Mouse (Mus musculus) megakaryocyte, embryonic 14.5 days (primary cell): ENCODE data around the gene Taf15. TPM values are rescaled to one million over a fixed set of nuclear protein-coding genes. Genes with fewer than 3 reads are reported as not detected.

ENCODE experiments used
- H3K27me3 ChIP-seq: replicated peaks from 2 replicates; pipeline ENCODE3; 2012; ENCODE audit warnings: inconsistent platforms
- H3K36me3 ChIP-seq: replicated peaks from 2 replicates; pipeline ENCODE3; 2012; ENCODE audit warnings: low read length, inconsistent platforms, mixed read lengths
- H3K4me1 ChIP-seq: 2 replicates; pipeline ENCODE4 v1.6.1; 2012; ENCODE audit warnings: inconsistent platforms
- H3K4me3 ChIP-seq: replicated peaks from 2 replicates; pipeline ENCODE3; 2012; ENCODE audit warnings: moderate library complexity, mild to moderate bottlenecking, inconsistent platforms
- H3K9me3 ChIP-seq: 2 replicates; pipeline ENCODE4 v1.6.1; 2012; ENCODE audit warnings: inconsistent platforms
- FLI1 ChIP-seq: IDR thresholded peaks from 2 replicates; pipeline ENCODE4 v1.6.1; 2012; ENCODE audit warnings: low read length, inconsistent platforms, mixed read lengths
- GATA1 ChIP-seq: IDR thresholded peaks from 3 replicates; pipeline ENCODE4 v1.6.1; 2012; ENCODE audit warnings: mixed read lengths, low read length, inconsistent platforms, borderline replicate concordance
- polyA plus RNA-seq: library from polyadenylated mRNA; stranded (reverse); fragments of >175 nt; gene quantifications from 2 replicates; pipeline ENCODE4 v1.2.3, GENCODE M21; 2012; ENCODE audit warnings: low replicate concordance; ENCODE audit not compliant: insufficient read depth

Taf15 gene
- polyA plus RNA-seq = 8.7 and 97.3 TPM in 2 replicates

GRCm38 (mm10) chr11:83472324-83473234, at the start of gene Taf15:
Gene Taf15 (plus strand): TSS chr11:83473086.
- H3K9me3 ChIP-seq = peaks cover 16% of the 10 kb centered on the region
- H3K4me1 ChIP-seq = peaks cover 27% of the 10 kb centered on the region
- peaks cover 11% of the 10 kb centered on the region for H3K36me3 ChIP-seq
- peak within 1 kb of the TSS; percentile 93 for H3K4me3 ChIP-seq
- peaks cover 13% of the 10 kb centered on the region for H3K27me3 ChIP-seq
- TF ChIP-seq GATA1 (no peak), FLI1 (no peak)

- Histone ChIP-seq H3K9me3 (no peaks in the 10 kb centered on the region), H3K27me3 (peaks cover 90% of the 10 kb centered on the region), H3K4me1 (peaks cover 19% of the 10 kb centered on the region), H3K36me3 (no peaks in the 10 kb centered on the region), H3K4me3 (no peak overlapping the region)
- TF ChIP-seq GATA1 (no peak), FLI1 (no peak)
Measured at GRCm38 (mm10) chr11:83424681-83425080, 48.2 kb upstream of the Taf15 start.

DNA sequence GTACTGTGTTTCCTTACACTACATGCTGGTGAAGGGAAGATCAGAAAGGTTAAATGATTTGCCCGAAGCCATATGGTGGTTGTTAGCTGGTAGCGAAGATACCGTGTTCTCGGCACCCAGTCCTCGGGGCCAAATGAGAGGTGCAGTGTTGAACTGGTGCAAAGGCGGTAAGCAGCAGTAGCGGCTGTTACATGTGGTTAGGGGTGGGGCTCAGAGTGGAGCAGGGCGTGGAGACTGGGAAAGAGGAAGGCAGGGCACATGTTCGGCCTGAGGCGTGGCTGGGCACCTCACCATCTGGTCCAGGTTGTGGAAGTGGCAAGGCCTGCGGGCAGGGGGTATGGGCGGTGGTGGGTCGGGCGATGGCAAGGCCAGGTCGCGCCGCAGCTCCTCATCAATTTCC, 45.9 kb upstream of the Taf15 start:
- TF ChIP-seq FLI1 (no peak), GATA1 (no peak)
- peak overlapping the region; percentile 88 for H3K4me3 ChIP-seq
- peaks cover 84% of the 10 kb centered on the region for H3K27me3 ChIP-seq
- no peaks in the 10 kb centered on the region for H3K36me3 ChIP-seq
- no peaks in the 10 kb centered on the region for H3K9me3 ChIP-seq
- peaks cover 19% of the 10 kb centered on the region for H3K4me1 ChIP-seq

DNA sequence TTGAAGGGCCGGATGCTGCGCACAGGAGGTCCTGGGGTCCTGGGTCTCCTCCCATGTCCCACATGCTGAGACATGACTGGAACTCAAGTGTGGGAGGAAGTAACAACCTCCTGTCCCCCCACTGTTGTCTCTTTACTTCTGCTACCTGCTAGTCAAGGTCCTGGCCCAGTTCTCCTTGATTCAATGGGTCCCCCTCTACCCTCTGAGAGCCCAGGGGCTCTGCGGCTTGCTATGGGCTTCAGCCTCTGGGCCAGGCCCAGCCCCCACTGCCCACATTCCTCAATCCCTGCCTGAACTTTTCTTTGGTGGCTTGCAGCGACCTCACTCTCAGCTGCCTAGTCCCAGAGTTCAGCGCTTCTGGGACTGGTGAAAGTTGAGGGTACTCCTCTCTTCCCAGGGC, 43.5 kb upstream of the Taf15 start, which contains the start of gene Gas2l2:
TSS of gene Gas2l2 (minus strand) at position 101 of the 400 bp plus-strand sequence.
- H3K36me3 ChIP-seq = no peaks in the 10 kb centered on the region
- H3K4me1 ChIP-seq = peaks cover 19% of the 10 kb centered on the region
- H3K9me3 ChIP-seq = no peaks in the 10 kb centered on the region
- no peak for TF ChIP-seq FLI1
- TF ChIP-seq GATA1 = no peak
- H3K4me3 ChIP-seq = no peak within 1 kb of the TSS
- peaks cover 75% of the 10 kb centered on the region for H3K27me3 ChIP-seq

DNA sequence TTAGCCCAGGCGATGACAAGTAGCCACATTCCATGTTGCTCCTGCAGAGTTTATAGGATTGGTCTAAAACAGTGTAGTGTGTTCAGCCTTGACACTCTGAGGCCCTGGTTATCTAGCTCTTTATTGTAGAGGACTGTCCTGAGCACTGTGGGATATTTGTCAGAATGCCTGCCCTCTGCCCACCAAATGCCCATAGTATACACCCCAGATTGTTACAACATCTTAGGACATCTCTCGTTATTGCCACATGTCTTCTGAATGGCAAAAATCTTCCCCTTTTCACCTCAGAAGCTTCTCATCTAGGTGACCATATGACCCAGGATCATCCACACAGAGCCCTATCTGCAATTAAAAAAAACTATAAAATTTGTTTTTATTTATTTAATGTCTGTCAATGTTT, 40.4 kb upstream of the Taf15 start:
- TF ChIP-seq FLI1 = no peak
- TF ChIP-seq GATA1 = no peak
- H3K9me3 ChIP-seq = peaks cover 7% of the 10 kb centered on the region
- H3K36me3 ChIP-seq = no peaks in the 10 kb centered on the region
- peaks cover under 1% of the 10 kb centered on the region; the same call in 1 of the 2 replicates for H3K4me1 ChIP-seq
- H3K27me3 ChIP-seq = peaks cover 75% of the 10 kb centered on the region
- H3K4me3 ChIP-seq = no peak overlapping the region

DNA sequence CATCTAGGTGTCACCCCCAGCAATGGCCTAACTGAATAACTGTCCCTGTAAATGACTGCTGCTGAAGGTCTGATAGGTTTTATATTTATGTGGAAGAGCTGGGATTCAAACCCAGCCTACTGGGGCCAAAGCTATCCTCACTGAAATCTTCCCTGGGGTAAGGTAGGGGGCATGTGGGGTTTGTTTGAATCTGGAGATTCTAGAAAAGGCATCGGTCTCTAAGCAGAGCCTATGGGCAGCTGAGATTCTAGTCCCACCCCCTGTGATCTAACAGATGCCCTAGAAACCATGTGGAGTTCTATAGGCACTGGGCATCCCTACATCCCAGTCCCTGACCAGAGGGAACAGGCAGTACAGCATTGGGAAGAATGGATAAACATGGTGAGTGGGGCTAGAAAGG, 35.5 kb upstream of the Taf15 start, which contains the start of gene 1700020L24Rik:
TSS of gene 1700020L24Rik (plus strand) at position 301 of the 400 bp plus-strand sequence.
- H3K36me3 ChIP-seq = no peaks in the 10 kb centered on the region
- H3K27me3 ChIP-seq = peaks cover 60% of the 10 kb centered on the region
- H3K4me1 ChIP-seq = peaks cover 25% of the 10 kb centered on the region
- TF ChIP-seq GATA1 (no peak), FLI1 (no peak)
- H3K9me3 ChIP-seq = peaks cover 9% of the 10 kb centered on the region
- H3K4me3 ChIP-seq = no peak within 1 kb of the TSS

DNA sequence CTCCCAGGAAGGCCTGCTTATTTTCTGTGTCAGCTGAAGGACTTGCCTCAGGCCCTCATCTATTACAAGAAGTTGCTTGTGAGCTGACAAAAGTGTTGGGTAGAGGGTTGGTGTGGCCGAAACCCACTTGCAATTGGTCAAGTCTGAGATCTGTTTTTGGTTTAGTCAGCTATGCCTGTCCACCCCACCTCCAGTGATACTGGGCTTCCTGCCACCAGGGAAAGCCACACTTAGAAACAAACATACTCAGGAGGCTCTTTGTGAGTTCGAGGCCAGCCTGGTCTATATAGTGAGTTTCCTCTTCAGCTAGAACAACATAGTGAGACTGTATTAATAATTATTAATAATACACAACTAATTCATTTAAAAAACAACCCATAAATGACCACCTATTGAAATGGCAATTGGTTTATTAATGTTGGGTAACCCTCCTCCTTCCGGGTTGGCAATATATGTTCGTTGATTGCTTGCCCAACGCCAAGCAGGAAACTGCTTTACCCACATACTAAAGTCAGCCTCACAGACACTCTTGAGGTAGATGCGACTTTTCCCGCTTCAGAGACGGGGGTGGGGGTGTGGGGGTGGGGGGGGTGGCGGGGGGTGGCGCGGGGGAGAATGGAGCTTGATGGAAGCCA, 33.3 kb upstream of the Taf15 start:
- H3K36me3 ChIP-seq = no peaks in the 10 kb centered on the region
- H3K4me3 ChIP-seq = peak overlapping the region; percentile 96
- no peak for TF ChIP-seq GATA1
- TF ChIP-seq FLI1 = no peak
- peaks cover 72% of the 10 kb centered on the region for H3K27me3 ChIP-seq
- peaks cover 47% of the 10 kb centered on the region for H3K4me1 ChIP-seq
- H3K9me3 ChIP-seq = peaks cover 9% of the 10 kb centered on the region

DNA sequence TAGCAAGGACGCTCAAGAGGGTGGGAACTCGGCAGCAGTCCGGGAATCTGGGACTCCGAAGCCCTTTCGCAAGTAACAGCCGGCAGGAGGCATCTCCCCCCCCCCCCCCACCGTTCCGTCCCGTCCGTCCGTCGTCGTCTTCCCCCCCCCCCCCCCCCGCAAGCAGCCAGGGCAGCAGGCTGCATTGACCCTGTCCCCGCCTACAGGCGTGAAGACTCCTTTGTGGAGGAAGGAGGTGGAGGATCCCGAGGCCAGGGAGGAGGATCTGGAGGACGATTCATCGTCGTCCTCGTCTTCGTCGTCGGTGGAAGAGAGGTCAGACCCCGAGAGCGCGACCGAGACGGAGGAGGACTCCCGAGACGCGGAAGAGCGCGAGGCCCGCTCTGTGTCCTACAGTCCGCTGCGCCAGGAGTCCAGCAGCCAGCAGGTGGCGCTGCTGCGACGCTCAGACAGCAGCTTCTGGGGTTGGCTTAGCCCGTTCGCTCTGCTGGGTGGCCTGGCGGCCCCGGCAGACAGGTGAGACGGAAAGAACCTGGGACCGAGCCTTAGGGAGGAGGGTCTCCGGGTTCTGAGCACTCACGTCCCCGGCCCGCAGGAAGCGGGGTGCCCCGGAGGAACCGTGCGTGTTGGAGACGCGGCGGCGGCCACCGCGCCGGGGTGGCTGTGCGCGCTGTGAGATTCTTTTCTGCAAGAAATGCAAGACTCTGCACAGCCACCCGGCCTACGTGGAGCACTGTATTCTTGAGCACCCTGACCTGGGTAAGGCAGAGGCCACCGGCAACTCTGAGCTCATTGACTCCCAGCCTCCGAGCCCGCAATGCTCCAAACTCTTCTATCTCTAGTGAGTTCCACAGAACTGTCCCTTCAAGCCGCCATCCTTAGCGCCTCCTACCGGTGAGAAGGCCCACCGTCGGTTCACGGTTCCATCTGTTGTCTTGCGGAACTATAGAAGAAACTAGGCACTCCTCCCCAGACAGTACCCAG, 32.5 kb upstream of the Taf15 start:
- Histone ChIP-seq H3K27me3 (peaks cover 73% of the 10 kb centered on the region), H3K9me3 (peaks cover 9% of the 10 kb centered on the region), H3K4me3 (peak overlapping the region; percentile 96), H3K36me3 (no peaks in the 10 kb centered on the region), H3K4me1 (peaks cover 53% of the 10 kb centered on the region)
- TF ChIP-seq GATA1 (no peak), FLI1 (no peak)

GRCm38 (mm10) chr11:83441235-83441634, 31.7 kb upstream of the Taf15 start:
- H3K4me3 ChIP-seq = peak overlapping the region; percentile 96
- peaks cover 9% of the 10 kb centered on the region for H3K9me3 ChIP-seq
- H3K4me1 ChIP-seq = peaks cover 53% of the 10 kb centered on the region
- H3K27me3 ChIP-seq = peaks cover 72% of the 10 kb centered on the region
- no peaks in the 10 kb centered on the region for H3K36me3 ChIP-seq
- TF ChIP-seq FLI1 (no peak), GATA1 (no peak)
